Mouse (Mus musculus): ENCODE measurements around the gene Havcr2.

Havcr2 gene

DNA sequence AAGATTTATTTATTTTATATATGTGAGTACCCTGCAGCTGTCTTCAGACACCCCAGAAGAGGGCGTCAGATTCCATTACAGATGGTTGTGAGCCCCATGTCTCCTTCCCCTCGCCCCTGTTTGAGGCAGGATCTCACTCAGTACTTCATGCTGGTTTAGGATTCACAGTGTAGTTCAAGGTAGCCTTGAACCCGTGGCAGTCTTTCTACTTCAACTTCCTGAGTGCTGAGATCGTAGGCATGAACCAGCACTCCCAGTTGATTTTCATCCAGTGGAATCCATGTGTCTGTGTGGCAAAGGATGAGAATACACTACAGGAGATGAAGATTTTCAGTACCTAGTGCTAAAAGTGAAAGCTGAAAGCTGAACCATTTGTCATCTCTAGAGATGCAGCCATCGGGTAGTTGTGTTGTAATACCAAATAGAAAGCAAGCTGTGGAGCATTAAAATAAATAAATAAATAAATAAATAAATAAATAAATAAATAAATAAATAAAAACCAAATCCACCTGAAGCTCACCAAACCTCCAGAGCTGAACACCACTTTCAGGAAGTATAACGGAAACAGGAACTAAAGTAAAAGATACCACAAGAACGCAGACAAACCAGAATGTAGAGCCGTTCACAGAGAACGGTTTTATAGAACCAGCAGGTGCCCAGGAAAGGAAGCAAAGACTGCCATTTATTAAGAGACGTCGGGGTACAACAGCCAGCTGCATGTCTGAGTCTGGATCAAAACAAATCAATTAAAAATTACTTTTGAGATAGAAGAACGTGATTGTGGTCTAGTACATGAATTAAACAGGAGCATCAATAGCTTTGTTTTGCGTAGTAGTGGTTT is 6.9 kb upstream of the Havcr2 start:
- in situ Hi-C loops (cut with MboI; ENCODE audit: low pct_unique_long_range_greater_than_20kb in 1 of 2, low sequenced_read_pairs in 2 of 2, unreplicated experiment in 1 of 2) = loop anchor here (25.0 kb wide), 1 partner anchor 186 kb away; no protein-coding TSS in a partner anchor

GRCm38 (mm10) chr11:46449461-46450080 is 5.2 kb upstream of the Havcr2 start:
- in situ Hi-C loops (cut with MboI; ENCODE audit: low pct_unique_long_range_greater_than_20kb in 1 of 2, low sequenced_read_pairs in 2 of 2, unreplicated experiment in 1 of 2) = loop anchor here (25.0 kb wide), 1 partner anchor 187 kb away; no protein-coding TSS in a partner anchor

DNA sequence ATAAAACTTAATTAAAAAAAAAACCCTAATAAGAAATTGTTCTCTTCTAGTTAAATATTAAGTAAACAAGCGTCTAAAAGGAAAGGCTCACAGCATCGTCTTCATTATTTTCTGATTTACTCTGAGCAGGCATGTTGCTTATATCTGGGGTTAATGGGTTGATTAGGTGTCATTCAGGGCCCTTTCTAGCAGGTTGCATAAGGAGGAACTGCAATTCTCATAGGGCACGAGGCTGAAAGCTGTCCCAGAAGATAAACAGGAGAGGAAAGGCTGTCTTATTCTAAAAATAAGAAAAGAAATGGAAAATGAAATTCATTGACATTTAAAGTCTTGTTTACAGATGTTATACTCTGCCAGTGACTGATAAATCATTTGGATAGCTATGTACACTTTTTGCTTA is 5.2 kb downstream of the Havcr2 start:
- in situ Hi-C loops (cut with MboI; ENCODE audit: low pct_unique_long_range_greater_than_20kb in 1 of 2, low sequenced_read_pairs in 2 of 2, unreplicated experiment in 1 of 2) = no loop called here

GRCm38 (mm10) chr11:46461362-46461761 is 6.6 kb downstream of the Havcr2 start:
- in situ Hi-C loops (cut with MboI; ENCODE audit: low pct_unique_long_range_greater_than_20kb in 1 of 2, low sequenced_read_pairs in 2 of 2, unreplicated experiment in 1 of 2) = no loop called here

DNA sequence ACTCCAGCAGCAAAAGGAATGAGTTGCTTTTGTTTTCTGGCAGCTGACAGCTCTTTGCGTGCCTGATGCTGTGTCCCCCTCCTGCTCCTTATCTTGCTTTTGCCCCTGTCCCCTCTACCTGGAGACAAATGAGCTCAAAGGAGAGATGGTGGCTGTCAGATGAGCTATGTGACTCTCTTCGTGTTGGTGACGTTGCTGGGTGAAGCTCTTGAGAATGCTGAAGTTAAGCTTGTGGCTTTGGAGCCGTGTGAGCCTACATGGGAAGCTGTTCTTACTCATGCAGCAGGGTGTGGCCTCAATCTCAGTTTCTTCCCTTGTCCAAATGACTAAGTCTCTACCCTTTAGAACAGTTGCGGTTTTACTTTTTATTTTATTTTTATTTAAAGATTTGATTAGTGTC is 7.2 kb downstream of the Havcr2 start:
- in situ Hi-C loops (cut with MboI; ENCODE audit: low pct_unique_long_range_greater_than_20kb in 1 of 2, low sequenced_read_pairs in 2 of 2, unreplicated experiment in 1 of 2) = no loop called here

GRCm38 (mm10) chr11:46466878-46467277 is 12.1 kb downstream of the Havcr2 start:
- in situ Hi-C loops (cut with MboI; ENCODE audit: low pct_unique_long_range_greater_than_20kb in 1 of 2, low sequenced_read_pairs in 2 of 2, unreplicated experiment in 1 of 2) = no loop called here

- in situ Hi-C loops (cut with MboI; ENCODE audit: low pct_unique_long_range_greater_than_20kb in 1 of 2, low sequenced_read_pairs in 2 of 2, unreplicated experiment in 1 of 2) = no loop called here
These were observed 19.5 kb downstream of the Havcr2 start for GRCm38 (mm10) chr11:46474220-46474619.

- in situ Hi-C loops (cut with MboI; ENCODE audit: low pct_unique_long_range_greater_than_20kb in 1 of 2, low sequenced_read_pairs in 2 of 2, unreplicated experiment in 1 of 2) = no loop called here
These were observed 24.6 kb downstream of the Havcr2 start for GRCm38 (mm10) chr11:46479311-46479710.

GRCm38 (mm10) chr11:46480517-46480916 is 25.8 kb downstream of the Havcr2 start:
- in situ Hi-C loops (cut with MboI; ENCODE audit: low pct_unique_long_range_greater_than_20kb in 1 of 2, low sequenced_read_pairs in 2 of 2, unreplicated experiment in 1 of 2) = no loop called here

- in situ Hi-C loops (cut with MboI; ENCODE audit: low pct_unique_long_range_greater_than_20kb in 1 of 2, low sequenced_read_pairs in 2 of 2, unreplicated experiment in 1 of 2) = no loop called here
These were observed 33.5 kb downstream of the Havcr2 start for GRCm38 (mm10) chr11:46488231-46488630.

DNA sequence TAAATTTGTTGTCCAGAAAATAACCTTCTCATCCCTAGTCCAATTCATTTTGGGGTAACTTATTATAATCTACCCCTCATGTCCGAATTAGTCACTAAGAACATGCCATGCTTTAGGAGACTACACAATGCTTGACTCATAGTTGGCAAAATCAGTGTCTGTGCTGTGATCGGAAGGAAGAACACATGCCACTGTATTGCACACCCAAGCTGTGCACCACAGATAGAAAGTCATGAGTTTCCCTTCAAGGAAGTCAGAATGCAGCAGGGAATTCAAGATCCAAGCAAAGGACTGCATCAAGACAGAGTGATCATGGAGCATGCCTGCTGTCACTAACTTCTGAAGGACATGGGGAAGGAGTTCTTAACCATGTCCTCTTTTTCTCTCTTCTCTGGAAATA is 33.9 kb downstream of the Havcr2 start:
- in situ Hi-C loops (cut with MboI; ENCODE audit: low pct_unique_long_range_greater_than_20kb in 1 of 2, low sequenced_read_pairs in 2 of 2, unreplicated experiment in 1 of 2) = no loop called here

- in situ Hi-C loops (cut with MboI; ENCODE audit: low pct_unique_long_range_greater_than_20kb in 1 of 2, low sequenced_read_pairs in 2 of 2, unreplicated experiment in 1 of 2) = no loop called here
These were observed 52.4 kb downstream of the Havcr2 start for GRCm38 (mm10) chr11:46507146-46507545.

- in situ Hi-C loops (cut with MboI; ENCODE audit: low pct_unique_long_range_greater_than_20kb in 1 of 2, low sequenced_read_pairs in 2 of 2, unreplicated experiment in 1 of 2) = no loop called here
These were observed 55.2 kb downstream of the Havcr2 start for GRCm38 (mm10) chr11:46509900-46510299.

DNA sequence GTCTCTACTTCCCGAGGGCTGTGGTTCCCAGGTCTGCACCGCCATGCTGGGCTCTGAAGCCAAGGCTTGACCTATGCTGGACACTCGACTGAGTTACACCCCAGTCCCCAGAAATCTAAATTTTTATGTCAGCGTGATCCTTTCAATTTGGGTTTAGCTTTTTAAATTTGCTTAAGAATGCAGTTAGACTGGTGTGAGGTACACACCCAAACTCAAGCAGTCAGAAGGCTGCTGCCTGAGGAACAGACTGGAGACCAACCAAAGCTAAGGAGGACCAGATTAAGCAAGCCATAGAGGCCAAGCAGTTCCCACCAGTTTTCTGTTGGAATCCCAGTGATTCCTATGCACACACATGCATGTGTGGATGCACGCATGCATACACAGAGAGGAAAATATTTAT is 66.6 kb downstream of the Havcr2 start:
- in situ Hi-C loops (cut with MboI; ENCODE audit: low pct_unique_long_range_greater_than_20kb in 1 of 2, low sequenced_read_pairs in 2 of 2, unreplicated experiment in 1 of 2) = loop anchor here in 1 of 2 experiments (10.0 kb wide), 2 partner anchors 113 to 213 kb away; partner anchors contain the start of gene Havcr1

GRCm38 (mm10) chr11:46522719-46523118 is 68.0 kb downstream of the Havcr2 start:
- in situ Hi-C loops (cut with MboI; ENCODE audit: low pct_unique_long_range_greater_than_20kb in 1 of 2, low sequenced_read_pairs in 2 of 2, unreplicated experiment in 1 of 2) = loop anchor here in 1 of 2 experiments (10.0 kb wide), 2 partner anchors 112 to 212 kb away; partner anchors contain the start of gene Havcr1

- in situ Hi-C loops (cut with MboI; ENCODE audit: low pct_unique_long_range_greater_than_20kb in 1 of 2, low sequenced_read_pairs in 2 of 2, unreplicated experiment in 1 of 2) = loop anchor here in 1 of 2 experiments (10.0 kb wide), 2 partner anchors 111 to 211 kb away; partner anchors contain the start of gene Havcr1
These were observed 69.2 kb downstream of the Havcr2 start, which contains the start of gene Gm12169 for GRCm38 (mm10) chr11:46523912-46524311. Gene Gm12169, plus strand, starts transcription at chr11:46524212.

DNA sequence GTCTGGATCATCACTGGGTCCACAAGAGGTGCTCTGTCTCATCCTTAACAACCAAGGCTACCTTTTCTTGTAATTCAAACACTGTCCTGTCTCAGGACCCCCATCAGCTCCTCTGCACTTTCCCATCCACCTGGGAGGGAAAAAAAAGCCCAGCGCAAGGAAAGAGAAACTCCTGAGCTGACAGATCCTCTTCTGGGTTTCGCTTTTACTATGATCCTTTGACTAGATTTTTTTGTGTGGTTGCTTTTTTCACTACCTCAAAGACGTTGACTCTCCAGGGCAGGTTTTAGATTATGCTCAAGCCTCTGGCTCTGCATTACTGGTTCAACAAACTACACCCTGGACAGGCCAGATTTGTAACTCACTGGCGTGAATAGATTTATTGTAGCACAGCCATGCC is 75.4 kb downstream of the Havcr2 start:
- in situ Hi-C loops (cut with MboI; ENCODE audit: low pct_unique_long_range_greater_than_20kb in 1 of 2, low sequenced_read_pairs in 2 of 2, unreplicated experiment in 1 of 2) = no loop called here

All from mouse embryonic stem cell (cell line).